Mouse (Mus musculus) urinary bladder, postnatal 0 days (tissue): Measurements from ENCODE around the gene Wrap53. TPM values are rescaled to one million over a fixed set of nuclear protein-coding genes. Genes with fewer than 3 reads are reported as not detected.

ENCODE experiments used
- polyA plus RNA-seq: library from polyadenylated mRNA; unstranded; fragments of >200 nt; fragmentation: Nextera tagmentation; extraction: Ambion mirVana; gene quantifications from 2 replicates; pipeline ENCODE4 v1.2.1, GENCODE M21; 2015

Wrap53 gene
- polyA plus RNA-seq = 8.2 and 8.8 TPM in 2 replicates

DNA sequence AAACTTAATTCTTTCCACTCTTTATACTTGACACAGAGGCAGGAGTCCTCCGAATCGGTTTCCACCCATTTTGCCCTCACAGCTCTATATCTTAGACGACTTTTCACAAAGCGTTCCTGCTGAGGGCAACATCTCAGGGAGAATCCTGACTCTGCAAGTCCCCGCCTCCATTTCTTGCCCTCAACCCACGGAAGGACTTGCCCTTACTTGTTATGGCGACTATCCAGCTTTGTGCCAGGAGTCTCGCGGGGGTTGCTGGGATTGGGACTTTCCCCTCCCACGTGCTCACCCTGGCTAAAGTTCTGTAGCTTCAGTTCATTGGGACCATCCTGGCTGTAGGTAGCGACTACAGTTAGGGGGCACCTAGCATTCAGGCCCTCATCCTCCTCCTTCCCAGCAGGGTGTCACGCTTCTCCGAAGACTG is at the start of gene Wrap53, which contains the start of gene Trp53:
Gene Wrap53 (minus strand): TSS at position 165 of the 424 bp plus-strand sequence.
Gene Trp53 (plus strand): TSS at position 269 of the 424 bp plus-strand sequence.

DNA sequence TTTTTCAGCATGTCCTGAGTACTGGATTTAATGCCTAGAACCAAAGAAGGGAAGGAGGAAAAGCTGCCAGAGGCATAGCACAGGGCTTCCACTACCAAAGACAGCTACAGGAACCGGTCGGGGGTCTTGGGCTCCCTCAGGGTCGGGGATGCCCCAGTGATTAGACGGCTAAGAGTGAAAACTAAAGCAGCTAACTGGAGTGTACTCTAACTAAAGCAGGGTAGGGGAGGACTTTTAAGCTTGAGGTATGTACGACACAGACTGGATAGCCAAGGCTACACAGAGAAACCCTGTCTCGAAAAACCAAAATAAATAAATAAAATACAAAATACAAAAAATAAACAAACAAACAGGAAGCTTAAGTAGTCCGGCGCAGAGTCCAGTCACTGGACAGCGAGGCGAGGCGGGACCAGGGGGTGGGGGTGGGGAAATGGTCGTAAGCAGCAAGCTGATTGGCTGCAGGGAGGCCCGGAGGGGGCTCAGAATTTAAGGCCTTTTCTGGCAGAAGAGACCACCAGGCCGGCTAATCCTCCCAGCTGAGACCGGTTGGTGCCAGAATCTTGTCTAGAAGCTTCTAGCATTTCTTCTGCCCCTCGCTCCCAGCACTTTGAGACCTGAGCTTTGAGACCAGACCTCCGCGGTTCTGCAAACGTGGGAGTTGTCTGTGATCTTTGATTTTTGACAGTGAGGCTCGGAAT is 41.7 kb upstream of the Wrap53 start, which contains the start of gene Sat2:
Gene Sat2 (plus strand): TSS at position 454 of the 698 bp plus-strand sequence.

DNA sequence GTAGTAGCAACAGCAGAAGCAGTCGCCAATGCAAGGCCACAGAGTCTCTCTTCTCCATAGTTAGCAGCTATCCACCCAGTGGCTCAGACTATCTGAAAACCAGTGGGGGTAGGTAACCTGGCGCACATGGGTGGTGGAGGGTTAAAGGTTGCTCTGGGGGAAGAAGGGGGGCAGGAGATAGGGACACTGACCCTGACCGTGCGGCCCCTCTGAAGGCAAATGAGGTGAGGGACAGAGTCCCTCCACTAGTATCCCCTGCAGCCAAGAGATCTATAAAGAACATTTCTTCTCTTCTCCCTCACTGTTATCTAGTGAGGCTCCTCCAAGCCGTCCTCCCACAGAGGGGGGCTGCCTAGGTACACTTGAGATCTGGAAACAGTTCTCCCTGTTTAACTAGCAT is 37.8 kb upstream of the Wrap53 start, which contains the start of gene Shbg:
Gene Shbg (minus strand): TSS at position 101 of the 400 bp plus-strand sequence.

DNA sequence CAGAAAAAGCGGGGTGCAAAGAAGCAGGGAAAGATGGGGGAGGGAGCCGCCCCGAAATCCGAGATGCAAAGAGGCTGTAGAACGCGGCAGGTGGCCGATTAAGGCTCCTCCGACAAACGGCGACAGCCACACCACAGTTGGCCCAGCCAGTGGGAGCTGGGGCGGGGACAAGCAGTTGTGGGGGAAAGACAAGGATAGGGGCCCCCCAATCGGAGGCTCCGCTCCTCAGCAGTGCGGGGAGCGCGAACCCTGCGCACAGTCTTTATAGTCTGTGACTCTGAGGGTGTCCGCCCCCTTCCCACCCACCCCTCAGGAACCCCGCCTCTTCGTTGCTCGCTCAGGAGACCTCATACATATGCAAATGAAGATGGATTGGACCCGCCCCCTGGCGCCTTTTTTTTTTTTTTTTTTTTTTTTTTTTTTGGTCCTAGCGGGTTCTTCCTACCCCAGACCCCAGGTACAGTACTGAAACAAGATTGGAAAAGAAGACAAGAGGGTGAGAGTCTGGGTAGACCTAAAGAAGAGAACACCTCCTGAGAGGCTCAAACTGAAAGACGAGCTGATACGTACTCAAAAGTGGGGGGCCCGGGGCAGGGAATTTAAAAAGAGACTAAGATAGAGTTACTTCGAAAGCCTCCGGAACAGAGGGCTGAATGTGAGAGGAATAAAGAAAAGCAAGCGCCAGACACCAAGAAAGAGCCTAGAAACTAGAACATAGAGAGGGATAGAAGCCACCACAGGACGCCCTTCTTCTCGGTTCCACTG is 25.9 kb upstream of the Wrap53 start, which contains the start of gene Atp1b2:
Gene Atp1b2 (minus strand): TSS at position 217 of the 765 bp plus-strand sequence.

DNA sequence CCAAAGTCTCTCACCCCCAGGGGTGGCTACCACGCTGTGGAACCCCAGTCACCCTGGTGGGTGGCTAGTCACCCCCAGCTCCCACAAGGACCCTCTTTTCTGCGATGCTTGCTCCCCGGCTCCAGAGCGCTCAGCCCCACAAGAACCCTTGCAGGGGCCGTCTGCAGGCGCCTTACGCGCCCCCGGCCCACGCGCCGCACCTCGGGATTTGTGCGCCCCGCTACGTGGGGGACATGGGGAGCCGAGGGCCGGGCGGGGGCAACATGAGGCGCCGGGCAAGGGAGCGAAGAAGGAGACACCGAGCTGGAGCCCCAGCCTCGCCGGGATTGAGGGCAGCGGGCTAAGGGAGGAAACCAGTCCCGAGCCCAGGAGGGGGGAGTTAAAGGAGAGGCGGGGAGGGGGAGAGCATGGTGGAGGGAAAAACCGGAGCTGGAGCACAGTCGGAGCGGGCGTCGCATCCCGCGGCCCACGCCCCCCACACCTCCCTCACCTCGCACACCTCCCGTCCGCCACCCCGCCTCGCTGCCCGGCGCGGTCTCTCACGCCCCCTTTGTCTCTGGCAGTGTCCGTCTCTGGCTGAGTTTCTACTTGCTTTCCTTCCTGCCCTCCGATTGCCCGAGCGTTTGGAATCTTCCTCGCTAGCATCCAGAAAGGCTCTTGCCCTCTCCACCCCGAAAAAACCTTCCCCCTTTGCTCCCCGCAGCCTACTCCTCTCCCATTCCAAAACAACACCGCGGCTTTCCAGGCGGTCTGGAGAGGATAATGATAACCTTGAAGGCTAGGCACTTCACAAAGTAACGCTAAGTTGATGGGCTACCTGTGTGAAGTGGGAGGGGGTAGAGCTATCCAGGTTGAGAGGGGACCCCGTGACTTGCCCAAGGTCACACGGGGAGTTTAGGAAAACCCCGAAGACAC is 19.9 kb downstream of the Wrap53 start, which contains the start of gene Efnb3:
Gene Efnb3 (minus strand): TSS at position 355 of the 915 bp plus-strand sequence.

DNA sequence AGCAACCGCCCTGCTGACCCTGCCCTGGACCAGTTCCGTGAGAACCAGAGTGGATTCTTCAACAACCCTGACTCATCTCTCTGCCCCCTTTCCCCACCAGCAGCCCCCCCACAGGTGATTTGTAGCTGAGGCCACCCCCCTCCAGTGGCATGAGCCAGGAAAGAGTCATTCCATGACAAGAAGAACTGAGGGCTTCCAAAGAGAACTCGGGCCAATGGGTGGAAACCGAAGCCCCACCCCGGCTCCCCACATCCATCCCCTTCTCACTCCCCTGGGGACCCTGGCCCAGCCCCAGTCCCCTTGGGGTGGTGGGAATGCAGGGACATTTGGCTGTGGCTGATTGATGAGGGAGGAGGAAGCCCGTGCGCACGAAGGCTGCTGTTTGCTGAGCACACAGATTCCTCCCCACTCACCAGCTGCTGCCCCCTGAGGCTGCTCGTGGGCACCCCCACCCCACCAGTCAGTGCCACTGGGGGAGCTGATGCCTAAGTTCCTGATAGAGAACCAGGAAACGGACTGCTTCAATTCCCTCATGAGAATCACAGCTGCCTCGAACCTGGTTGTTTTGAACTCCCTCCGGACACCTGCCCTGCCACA is 30.9 kb downstream of the Wrap53 start, which contains the start of gene Dnah2:
Gene Dnah2 (minus strand): TSS at position 51 of the 597 bp plus-strand sequence.

Other genes starting within 250 kb of the Wrap53 start
- 5.8 and 6.4 TPM in 2 replicates for gene Rnf227, start 239.8 kb downstream of the Wrap53 start, polyA plus RNA-seq
- 31.5 and 32.5 TPM in 2 replicates for gene Chd3, start 210.8 kb downstream of the Wrap53 start, polyA plus RNA-seq
- gene Naa38, start 184.8 kb downstream of the Wrap53 start, polyA plus RNA-seq = 157 and 160 TPM in 2 replicates
- 15.0 and 16.0 TPM in 2 replicates for gene Cyb5d1, start 184.6 kb downstream of the Wrap53 start, polyA plus RNA-seq
- gene Tmem88, start 182.0 kb downstream of the Wrap53 start, polyA plus RNA-seq = 19.0 and 19.9 TPM in 2 replicates
- 11.5 and 13.3 TPM in 2 replicates for gene Kdm6b, start 166.6 kb downstream of the Wrap53 start, polyA plus RNA-seq
- 0.13 and 0.16 TPM in 2 replicates for gene Dnah2, start 31.1 kb downstream of the Wrap53 start, polyA plus RNA-seq
- 3.4 and 3.7 TPM in 2 replicates for gene Efnb3, start 20.1 kb downstream of the Wrap53 start, polyA plus RNA-seq
- gene Trp53, start 104 bp upstream of the Wrap53 start, polyA plus RNA-seq = 44.4 and 46.3 TPM in 2 replicates
- gene Atp1b2, start 25.7 kb upstream of the Wrap53 start, polyA plus RNA-seq = 13.2 and 14.4 TPM in 2 replicates
- gene Shbg, start 37.6 kb upstream of the Wrap53 start, polyA plus RNA-seq = not detected in 2 replicates
- 19.2 and 22.9 TPM in 2 replicates for gene Sat2, start 41.8 kb upstream of the Wrap53 start, polyA plus RNA-seq
- 12.5 and 13.6 TPM in 2 replicates for gene Fxr2, start 52.7 kb upstream of the Wrap53 start, polyA plus RNA-seq
- gene Sox15, start 75.1 kb upstream of the Wrap53 start, polyA plus RNA-seq = 3.2 and 7.1 TPM in 2 replicates
- 33.5 and 41.2 TPM in 2 replicates for gene Mpdu1, start 82.4 kb upstream of the Wrap53 start, polyA plus RNA-seq
- gene Cd68, start 85.9 kb upstream of the Wrap53 start, polyA plus RNA-seq = 27.9 and 48.1 TPM in 2 replicates
- 378 and 433 TPM in 2 replicates for gene Eif4a1, start 92.2 kb upstream of the Wrap53 start, polyA plus RNA-seq
- gene Senp3, start 101.8 kb upstream of the Wrap53 start, polyA plus RNA-seq = 46.3 and 49.8 TPM in 2 replicates
- 0.47 and 0.62 TPM in 2 replicates for gene Tnfsf13, start 105.5 kb upstream of the Wrap53 start, polyA plus RNA-seq
- 17.2 and 17.8 TPM in 2 replicates for gene Tnfsf12, start 115.6 kb upstream of the Wrap53 start, polyA plus RNA-seq
- 4.7 and 5.4 TPM in 2 replicates for gene Tnfsfm13, start 115.8 kb upstream of the Wrap53 start, polyA plus RNA-seq
- gene Polr2a, start 178.4 kb upstream of the Wrap53 start, polyA plus RNA-seq = 9.3 and 10.3 TPM in 2 replicates
- gene Slc35g3, start 181.7 kb upstream of the Wrap53 start, polyA plus RNA-seq = not detected in 2 replicates
- 3.9 and 4.3 TPM in 2 replicates for gene Zbtb4, start 185.7 kb upstream of the Wrap53 start, polyA plus RNA-seq
- gene Chrnb1, start 215.7 kb upstream of the Wrap53 start, polyA plus RNA-seq = 5.9 and 6.9 TPM in 2 replicates
- 0.78 and 0.86 TPM in 2 replicates for gene Fgf11, start 221.6 kb upstream of the Wrap53 start, polyA plus RNA-seq
- gene Tmem102, start 225.4 kb upstream of the Wrap53 start, polyA plus RNA-seq = 13.7 TPM in 2 replicates
- gene Gm39566, start 235.0 kb upstream of the Wrap53 start, polyA plus RNA-seq = not detected in 2 replicates
- gene Spem2, start 238.2 kb upstream of the Wrap53 start, polyA plus RNA-seq = not detected in 2 replicates
- 0.25 TPM in 1 of 2 replicates, not detected in the other for gene Spem1, start 241.9 kb upstream of the Wrap53 start, polyA plus RNA-seq